Mouse (Mus musculus): ENCODE data around the gene Gm5460. TPM values are rescaled to one million over a fixed set of nuclear protein-coding genes. Genes with fewer than 3 reads are reported as not detected.

The Gm5460 gene
- total and polyA plus RNA-seq, 3 experiments, result not detected

GRCm38 (mm10) chr14:34052516-34052915, 36.0 kb downstream of the Gm5460 start, which contains the start of gene Antxrl:
Gene Antxrl (plus strand): TSS chr14:34052707.
- no peaks in the 10 kb centered on the region for H3K79me2 ChIP-seq (ENCODE audit: control insufficient read depth, insufficient read depth, low read length, poor library complexity)
- no peaks in the 10 kb centered on the region for H3K27me3 ChIP-seq (ENCODE audit: control insufficient read depth in 1 of 2, insufficient read depth in 2 of 2, low read length in 2 of 2)
- TF ChIP-seq CHD1 (IDR thresholded peaks at IDR 0.05; ENCODE audit: low read depth, low read length), result no peak
- no peaks in the 10 kb centered on the region for H3K36me3 ChIP-seq (ENCODE audit: control insufficient read depth in 1 of 2, insufficient read depth in 2 of 2, low read length in 2 of 2)
- H3K9me3 ChIP-seq (replicated peaks; ENCODE audit: insufficient read depth, low read length), result no peaks in the 10 kb centered on the region
- no peak within 1 kb of the TSS for H3K27ac ChIP-seq (ENCODE audit: control insufficient read depth, low read depth, low read length)
- H3K4me3 ChIP-seq (ENCODE audit: control insufficient read depth in 1 of 2, insufficient read depth in 1 of 2, low read depth in 2 of 2, low read length in 2 of 2), result no peak within 1 kb of the TSS
- no peak within 1 kb of the TSS for H3K9ac ChIP-seq (ENCODE audit: control insufficient read depth, low read depth, low read length, poor library complexity, severe bottlenecking)
- no peaks in the 10 kb centered on the region for H3K4me1 ChIP-seq (ENCODE audit: control insufficient read depth in 1 of 2, insufficient read depth in 2 of 2, low read length in 2 of 2)
- DNase-seq (ENCODE audit: low read depth, low spot score), result no peak

GRCm38 (mm10) chr14:34071665-34072064, 55.1 kb downstream of the Gm5460 start:
- no peaks in the 10 kb centered on the region for H3K4me1 ChIP-seq (ENCODE audit: control insufficient read depth in 1 of 2, insufficient read depth in 2 of 2, low read length in 2 of 2)
- no peaks in the 10 kb centered on the region for H3K9me3 ChIP-seq (replicated peaks; ENCODE audit: insufficient read depth, low read length)
- no peaks in the 10 kb centered on the region for H3K36me3 ChIP-seq (ENCODE audit: control insufficient read depth in 1 of 2, insufficient read depth in 2 of 2, low read length in 2 of 2)
- DNase-seq (ENCODE audit: low read depth, low spot score), result no peak
- H3K9ac ChIP-seq (ENCODE audit: control insufficient read depth, low read depth, low read length, poor library complexity, severe bottlenecking), result no peak overlapping the region
- no peak overlapping the region for H3K4me3 ChIP-seq (ENCODE audit: control insufficient read depth in 1 of 2, insufficient read depth in 1 of 2, low read depth in 2 of 2, low read length in 2 of 2)
- no peaks in the 10 kb centered on the region for H3K27me3 ChIP-seq (ENCODE audit: control insufficient read depth in 1 of 2, insufficient read depth in 2 of 2, low read length in 2 of 2)
- H3K79me2 ChIP-seq (ENCODE audit: control insufficient read depth, insufficient read depth, low read length, poor library complexity), result no peaks in the 10 kb centered on the region
- TF ChIP-seq RAD21 (IDR thresholded peaks at IDR 0.05; ENCODE audit: low read depth, low read length) (no peak), RCOR1 (IDR thresholded peaks at IDR 0.05; ENCODE audit: low read depth, low read length) (no peak), ETS1 (IDR thresholded peaks at IDR 0.05; ENCODE audit: low read depth, low read length) (no peak), NELFE (IDR thresholded peaks at IDR 0.05; ENCODE audit: low read depth, low read length) (no peak), KAT2A (conservative IDR thresholded peaks at IDR 0.05; ENCODE audit: low read depth, low read length) (no peak), UBTF (IDR thresholded peaks at IDR 0.05; ENCODE audit: borderline replicate concordance, insufficient read depth, low read depth, low read length) (no peak), GATA1 (IDR thresholded peaks at IDR 0.05; ENCODE audit: low read depth, low read length) (no peak), BHLHE40 (IDR thresholded peaks at IDR 0.05; ENCODE audit: borderline replicate concordance, low read depth, low read length) (no peak), CHD2 (IDR thresholded peaks at IDR 0.05; ENCODE audit: low read length) (no peak), CTCF (IDR thresholded peaks at IDR 0.05 in 2 of 3, conservative IDR thresholded peaks at IDR 0.05 in 1 of 3; ENCODE audit: control insufficient read depth in 1 of 3, insufficient read depth in 1 of 3, low read depth in 2 of 3, low read length in 3 of 3, poor library complexity in 1 of 3, severe bottlenecking in 1 of 3) (no peak), MAX (IDR thresholded peaks at IDR 0.05; ENCODE audit: low read length) (no peak), SMC3 (IDR thresholded peaks at IDR 0.05; ENCODE audit: low read depth, low read length) (no peak), TAL1 (IDR thresholded peaks at IDR 0.05; ENCODE audit: low read length) (no peak), MXI1 (IDR thresholded peaks at IDR 0.05; ENCODE audit: low read depth, low read length) (no peak), USF2 (IDR thresholded peaks at IDR 0.05; ENCODE audit: borderline replicate concordance in 1 of 2, insufficient read depth in 1 of 2, low read depth in 1 of 2, low read length in 2 of 2) (no peak), ZKSCAN1 (IDR thresholded peaks at IDR 0.05; ENCODE audit: low read depth, low read length) (no peak), NRF1 (IDR thresholded peaks at IDR 0.05; ENCODE audit: insufficient read depth, low read depth, low read length, poor library complexity, severe bottlenecking) (no peak), ZNF384 (IDR thresholded peaks at IDR 0.05; ENCODE audit: low read depth, low read length) (no peak), E2F4 (IDR thresholded peaks at IDR 0.05; ENCODE audit: borderline replicate concordance, low read depth, low read length) (no peak), ELF1 (IDR thresholded peaks at IDR 0.05; ENCODE audit: low read depth, low read length) (no peak)
- H3K27ac ChIP-seq (ENCODE audit: control insufficient read depth, low read depth, low read length), result no peak overlapping the region

Measured in MEL (cell line).